Mouse (Mus musculus) lung, postnatal 0 days (tissue): ENCODE data around the gene Moap1. TPM values are rescaled to one million over a fixed set of nuclear protein-coding genes. Genes with fewer than 3 reads are reported as not detected.

Source experiments
- ATAC-seq: fragments of 200-750 bp; cut with Nextera tagmentation; 2 replicates; pipeline ENCODE4 v1.8.0; 2017; ENCODE audit warnings: moderate library complexity
- DNase-seq: peaks from one replicate; pipeline ENCODE4 v3.0.0-alpha.2; 2016; ENCODE audit warnings: low spot score
- H3K27ac ChIP-seq: fragments of 300-500 bp; sonication (generic); 2 replicates; pipeline ENCODE4 v1.5.1; 2014; ENCODE audit warnings: antibody characterized with exemption, mild to moderate bottlenecking, low read length, mixed read lengths
- H3K27me3 ChIP-seq: fragments of 300-500 bp; sonication (generic); replicated peaks from 2 replicates; pipeline ENCODE4 v1.6.1; 2014; ENCODE audit warnings: low read length, mixed read lengths; ENCODE audit not compliant: insufficient read depth
- H3K36me3 ChIP-seq: fragments of 300-500 bp; sonication (generic); 2 replicates; pipeline ENCODE4 v1.6.1; 2014; ENCODE audit warnings: low read length, mixed read lengths; ENCODE audit not compliant: insufficient read depth
- H3K4me1 ChIP-seq: fragments of 300-500 bp; sonication (generic); 2 replicates; pipeline ENCODE4 v1.6.1; 2014; ENCODE audit warnings: antibody characterized with exemption, low read depth, low read length, mixed read lengths; ENCODE audit not compliant: insufficient read depth
- H3K4me2 ChIP-seq: fragments of 300-500 bp; sonication (generic); replicated peaks from 2 replicates; pipeline ENCODE4 v1.6.1; 2014; ENCODE audit warnings: low read depth, mild to moderate bottlenecking, low read length, moderate library complexity, mixed read lengths
- H3K4me3 ChIP-seq: fragments of 300-500 bp; sonication (generic); 2 replicates; pipeline ENCODE4 v1.5.1; 2014; ENCODE audit warnings: low read depth, low read length
- H3K9ac ChIP-seq: fragments of 300-500 bp; sonication (generic); replicated peaks from 2 replicates; pipeline ENCODE4 v1.6.1; 2014; ENCODE audit warnings: low read depth, mild to moderate bottlenecking
- H3K9me3 ChIP-seq: fragments of 300-500 bp; sonication (generic); 2 replicates; pipeline ENCODE4 v1.6.1; 2016; ENCODE audit warnings: low read length, mixed read lengths
- CTCF ChIP-seq: IDR thresholded peaks from 2 replicates; pipeline ENCODE4 v1.5.1; 2016; ENCODE audit warnings: antibody characterized with exemption, mild to moderate bottlenecking
- EP300 ChIP-seq: IDR thresholded peaks from 2 replicates; pipeline ENCODE4 v1.6.1; 2016; ENCODE audit warnings: antibody characterized with exemption, mild to moderate bottlenecking, control low read depth
- WGBS: fragments of 180-500 bp; shearing (Covaris S2); extraction: QIAGEN DNeasy Blood & Tissue Kit; methylation state at CpG from one replicate; pipeline ENCODE4 v1.1.7; 2014; 5-methylcytosine and 5-hydroxymethylcytosine counted together
- polyA plus RNA-seq: library from polyadenylated mRNA; unstranded; fragments of >200 nt; fragmentation: Nextera tagmentation; extraction: Ambion mirVana; gene quantifications from 2 replicates; pipeline ENCODE4 v1.2.1, GENCODE M21; 2015

Gene Moap1
- polyA plus RNA-seq, 1 experiment from 2014 or later, result 9.7 TPM

GRCm38 (mm10) chr12:102758936-102759335 lies 15.5 kb upstream of the Moap1 start:
- no peak for ATAC-seq
- TF ChIP-seq CTCF (no peak), EP300 (no peak)
- no peaks in the 10 kb centered on the region for H3K9me3 ChIP-seq
- H3K27ac ChIP-seq, result peak overlapping the region; percentile 87; the same call in 1 of the 2 replicates
- peaks cover 2% of the 10 kb centered on the region; the same call in 1 of the 2 replicates for H3K36me3 ChIP-seq
- DNase-seq, result peak; percentile 14
- H3K9ac ChIP-seq, result peak overlapping the region; percentile 76
- H3K4me3 ChIP-seq, result peak overlapping the region; percentile 86
- peaks cover 13% of the 10 kb centered on the region; the same call in 1 of the 2 replicates for H3K4me1 ChIP-seq
- H3K4me2 ChIP-seq, result peak overlapping the region; percentile 86
- no peaks in the 10 kb centered on the region for H3K27me3 ChIP-seq
- WGBS, result under 1% methylated on average over 5 of the region's 5 CpGs

DNA sequence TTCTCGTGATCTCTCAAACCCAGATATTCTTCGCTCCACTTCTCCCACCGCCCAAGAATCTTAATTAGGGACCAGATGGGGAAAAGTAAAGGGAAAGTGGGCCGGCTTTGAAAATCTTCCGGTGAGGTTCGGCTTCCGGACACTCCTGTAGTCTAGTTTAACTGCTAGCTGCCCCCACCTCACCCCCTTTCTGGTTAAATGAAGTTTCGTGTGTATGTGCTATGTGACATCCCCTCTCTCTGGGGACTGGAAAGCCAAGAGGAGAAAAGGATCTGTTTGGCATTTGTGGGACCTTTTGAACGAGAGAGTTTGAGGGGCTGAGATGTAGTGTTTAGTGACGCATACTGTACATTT lies 14.9 kb upstream of the Moap1 start, which contains the start of gene Gm20604:
TSS of gene Gm20604 (minus strand) at position 270 of the 354 bp plus-strand sequence.
- Histone ChIP-seq H3K9ac (peak within 1 kb of the TSS; percentile 76), H3K27me3 (no peaks in the 10 kb centered on the region), H3K4me2 (peak within 1 kb of the TSS; percentile 86), H3K36me3 (no peaks in the 10 kb centered on the region), H3K4me1 (peaks cover 13% of the 10 kb centered on the region; the same call in 1 of the 2 replicates), H3K9me3 (no peaks in the 10 kb centered on the region), H3K27ac (peak within 1 kb of the TSS; percentile 87), H3K4me3 (peak within 1 kb of the TSS; percentile 86)
- DNase-seq (no peak), ATAC-seq (no peak)
- under 1% methylated on average over 10 of the region's 10 CpGs for WGBS
- TF ChIP-seq CTCF, result no peak

- Histone ChIP-seq H3K27me3 (no peaks in the 10 kb centered on the region), H3K9me3 (no peaks in the 10 kb centered on the region), H3K4me3 (peak within 1 kb of the TSS; percentile 86), H3K36me3 (no peaks in the 10 kb centered on the region), H3K4me1 (peaks cover 13% of the 10 kb centered on the region; the same call in 1 of the 2 replicates), H3K4me2 (peak within 1 kb of the TSS; percentile 86), H3K9ac (peak within 1 kb of the TSS; percentile 76), H3K27ac (peak within 1 kb of the TSS; percentile 87)
- 0% methylated on average over 51 of the region's 73 CpGs for WGBS
- TF ChIP-seq EP300 (0 out of 2 replicates have a peak, but pooled peaks have one; percentile 26), CTCF (peak; percentile 66)
- DNase-seq (peak; percentile 99), ATAC-seq (peak; percentile 98)
Observed at GRCm38 (mm10) chr12:102757689-102758402, 14.4 kb upstream of the Moap1 start, which contains the start of the genes Gm28051, Gon7 and Ubr7. Gene Gm28051 (minus strand): TSS chr12:102757765. Gene Gon7 (minus strand): TSS chr12:102757803. Gene Ubr7 (plus strand): TSS chr12:102757967.

- peaks cover 13% of the 10 kb centered on the region; the same call in 1 of the 2 replicates for H3K4me1 ChIP-seq
- ATAC-seq, result peak; percentile 81
- H3K36me3 ChIP-seq, result no peaks in the 10 kb centered on the region
- WGBS, result 2% methylated on average over 44 of the region's 46 CpGs
- peak overlapping the region; percentile 86 for H3K27ac ChIP-seq
- H3K9me3 ChIP-seq, result no peaks in the 10 kb centered on the region
- H3K9ac ChIP-seq, result peak overlapping the region; percentile 41
- DNase-seq, result no peak
- H3K27me3 ChIP-seq, result no peaks in the 10 kb centered on the region
- peak overlapping the region; percentile 58 for H3K4me2 ChIP-seq
- no peak for TF ChIP-seq EP300
- no peak for TF ChIP-seq CTCF
- peak overlapping the region; percentile 86 for H3K4me3 ChIP-seq
Observed at GRCm38 (mm10) chr12:102757055-102757688, 13.7 kb upstream of the Moap1 start.

DNA sequence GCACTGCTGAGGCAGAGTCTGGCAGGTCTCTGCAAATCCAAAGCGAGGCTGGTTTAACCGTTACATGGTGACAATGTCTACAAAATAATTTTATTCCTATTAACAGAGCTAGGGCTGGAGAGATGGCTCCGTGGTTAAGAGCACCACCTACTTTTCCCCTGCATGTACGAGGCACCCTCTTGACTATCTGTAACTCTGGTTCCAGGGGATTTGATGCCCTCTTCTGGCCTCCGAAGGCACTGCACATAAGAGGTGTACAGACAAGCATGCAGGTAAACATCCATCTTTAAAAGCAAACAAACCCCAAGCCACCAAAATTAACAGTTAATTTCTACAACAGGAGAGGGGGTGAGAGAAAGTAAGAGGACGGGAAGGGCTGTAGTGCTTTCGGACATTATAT lies 12.8 kb upstream of the Moap1 start:
- Histone ChIP-seq H3K27ac (peak overlapping the region; percentile 86; the same call in 1 of the 2 replicates), H3K4me2 (peak overlapping the region; percentile 58), H3K9ac (0 out of 2 replicates have a peak overlapping the region, but pooled peaks have one; percentile 41), H3K4me1 (peaks cover 13% of the 10 kb centered on the region; the same call in 1 of the 2 replicates), H3K4me3 (peak overlapping the region; percentile 86), H3K9me3 (no peaks in the 10 kb centered on the region), H3K27me3 (no peaks in the 10 kb centered on the region), H3K36me3 (no peaks in the 10 kb centered on the region)
- 60% methylated on average over 7 of the region's 7 CpGs for WGBS
- ATAC-seq, result no peak
- peak; percentile 30 for DNase-seq
- TF ChIP-seq CTCF (peak; percentile 71), EP300 (no peak)

DNA sequence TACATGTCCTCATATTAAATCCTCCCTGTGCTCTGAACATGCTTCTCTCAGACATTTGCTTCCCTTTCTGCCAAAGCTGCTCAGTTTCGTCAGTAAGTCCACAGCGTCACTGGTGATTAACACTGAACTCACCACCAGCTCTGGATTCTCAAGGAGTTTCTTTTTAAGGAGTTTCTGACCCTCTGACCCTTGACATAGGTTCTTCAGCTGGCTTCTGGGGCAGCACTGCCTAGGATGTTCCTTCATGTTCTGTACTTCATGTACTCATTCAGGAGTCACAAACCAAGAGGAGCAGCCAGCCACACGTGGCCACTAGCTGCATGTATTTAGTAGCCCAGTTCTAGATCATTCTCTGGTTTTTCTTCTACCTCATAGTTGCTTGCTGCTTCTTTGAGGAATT lies 4.8 kb upstream of the Moap1 start:
- Histone ChIP-seq H3K4me1 (peaks cover 5% of the 10 kb centered on the region; the same call in 1 of the 2 replicates), H3K9ac (no peak overlapping the region), H3K27me3 (no peaks in the 10 kb centered on the region), H3K4me3 (no peak overlapping the region), H3K4me2 (no peak overlapping the region), H3K27ac (no peak overlapping the region), H3K9me3 (no peaks in the 10 kb centered on the region), H3K36me3 (no peaks in the 10 kb centered on the region)
- TF ChIP-seq CTCF (no peak), EP300 (no peak)
- WGBS, result 77% methylated on average over 3 of the region's 3 CpGs
- ATAC-seq, result no peak
- DNase-seq, result peak; percentile 32
